Mouse (Mus musculus) heart, adult 8-10 months (tissue): Measurements from ENCODE around the gene Borcs7. TPM values are rescaled to one million over a fixed set of nuclear protein-coding genes. Genes with fewer than 3 reads are reported as not detected.

Experiments used
- total RNA-seq, 4 experiments: library from RNA; stranded (reverse); gene quantifications; 2 replicates each; pipeline ENCODE4 v1.2.4; 2022

The Borcs7 gene
- total RNA-seq, 4 experiments from 2014 or later: 7.7 to 11.1 (median 8.6) TPM

Other genes with a start within 250 kb of the Borcs7 start
- gene Trim8, start 188.2 kb upstream of the Borcs7 start, total RNA-seq: 10 to 100 TPM; 31.5 to 38.8 (median 37.6) TPM
- 10 to 100 TPM; 31.3 to 56.0 (median 43.5) TPM for gene Arl3, start 116.7 kb upstream of the Borcs7 start, total RNA-seq
- 1 to 10 TPM; 2.2 to 4.9 (median 2.7) TPM for gene Sfxn2, start 116.5 kb upstream of the Borcs7 start, total RNA-seq
- gene Wbp1l, start 90.8 kb upstream of the Borcs7 start, total RNA-seq: 10 to 100 TPM; 46.6 to 60.7 (median 56.0) TPM
- not detected for gene Cyp17a1, start 16.7 kb upstream of the Borcs7 start, total RNA-seq
- 100 to 1,000 TPM in 2 of 4 experiments, 10 to 100 TPM in 2; 91.3 to 104 (median 98.7) TPM for gene As3mt, start 17.6 kb downstream of the Borcs7 start, total RNA-seq
- gene Cnnm2, start 71.7 kb downstream of the Borcs7 start, total RNA-seq: 1 to 10 TPM; 5.2 to 8.4 (median 6.0) TPM